Mouse (Mus musculus): ENCODE data around the gene Rnf182. TPM values are rescaled to one million over a fixed set of nuclear protein-coding genes. Genes with fewer than 3 reads are reported as not detected.

The Rnf182 gene
- polyA plus RNA-seq, 1 experiment from 2014 or later, result 6.4 TPM

DNA sequence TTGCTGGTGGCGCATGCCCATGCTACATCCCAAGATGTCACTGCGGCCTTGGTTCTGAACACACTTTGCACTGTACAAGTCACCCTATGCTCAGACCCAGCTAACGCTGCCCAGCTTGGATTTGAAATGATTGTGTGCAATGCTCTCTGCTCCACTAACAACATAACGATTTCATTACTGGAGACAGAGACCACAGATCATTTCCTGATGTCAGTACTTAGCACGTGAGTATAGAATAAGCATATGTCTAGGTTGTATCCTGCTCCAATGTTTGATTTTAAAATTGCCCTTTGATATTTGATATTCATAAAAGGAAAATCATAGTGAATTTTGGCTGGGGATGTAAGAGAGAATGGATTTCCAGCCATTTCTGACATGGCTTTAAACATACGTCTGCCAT lies 3.5 kb upstream of the Rnf182 start:
- no peak for DNase-seq
- no peak overlapping the region for H3K27ac ChIP-seq (ENCODE audit: low read depth)

DNA sequence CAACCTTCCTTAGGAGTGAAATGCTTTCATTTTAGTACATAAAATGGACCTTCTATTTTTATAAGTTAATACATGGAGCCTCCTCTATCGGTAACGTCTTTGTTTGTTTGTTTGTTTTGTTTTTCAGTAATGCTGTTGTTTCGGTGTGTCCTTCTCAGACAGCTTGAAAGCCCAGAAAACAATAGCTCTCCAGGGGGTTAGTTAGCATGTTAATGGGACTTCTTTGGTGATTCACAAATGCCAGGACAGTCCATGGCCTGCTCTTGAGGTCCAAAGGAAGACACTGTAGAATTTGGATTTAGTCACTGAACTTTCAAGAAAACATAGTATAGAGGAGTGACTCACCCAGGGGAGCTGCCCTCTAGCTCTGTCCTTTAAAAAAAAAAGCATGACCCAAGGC lies 843 bp upstream of the Rnf182 start:
- TF ChIP-seq CTCF (IDR thresholded peaks at IDR 0.05; ENCODE audit: low read depth), result no peak
- DNase-seq (no peak), ATAC-seq (ENCODE audit: insufficient read depth) (no peak)
- Histone ChIP-seq H3K36me3 (ENCODE audit: insufficient read depth) (no peaks in the 10 kb centered on the region), H3K4me2 (no peak overlapping the region), H3K27ac (ENCODE audit: low read depth) (no peak overlapping the region), H3K4me1 (ENCODE audit: insufficient read depth) (0 out of 2 replicates have a peak, but pooled peaks cover 3% of the 10 kb centered on the region), H3K9me3 (ENCODE audit: low read depth, low read length) (no peaks in the 10 kb centered on the region), H3K9ac (no peak overlapping the region), H3K27me3 (ENCODE audit: insufficient read depth, low read length) (no peaks in the 10 kb centered on the region), H3K4me3 (ENCODE audit: low read depth, low read length) (no peak overlapping the region)
- WGBS, result 84% methylated on average over 3 of the region's 3 CpGs

More for the DNA sequence above, 3.5 kb upstream of the Rnf182 start:
- 60% methylated on average over 6 of the region's 6 CpGs for WGBS
- Histone ChIP-seq H3K9me3 (ENCODE audit: low read depth, low read length) (no peaks in the 10 kb centered on the region), H3K4me2 (no peak overlapping the region), H3K4me1 (ENCODE audit: insufficient read depth) (0 out of 2 replicates have a peak, but pooled peaks cover 3% of the 10 kb centered on the region), H3K27me3 (ENCODE audit: insufficient read depth, low read length) (no peaks in the 10 kb centered on the region), H3K36me3 (ENCODE audit: insufficient read depth) (no peaks in the 10 kb centered on the region), H3K9ac (no peak overlapping the region), H3K4me3 (ENCODE audit: low read depth, low read length) (no peak overlapping the region)
- ATAC-seq (ENCODE audit: insufficient read depth), result no peak
- no peak for TF ChIP-seq CTCF (IDR thresholded peaks at IDR 0.05; ENCODE audit: low read depth)

DNA sequence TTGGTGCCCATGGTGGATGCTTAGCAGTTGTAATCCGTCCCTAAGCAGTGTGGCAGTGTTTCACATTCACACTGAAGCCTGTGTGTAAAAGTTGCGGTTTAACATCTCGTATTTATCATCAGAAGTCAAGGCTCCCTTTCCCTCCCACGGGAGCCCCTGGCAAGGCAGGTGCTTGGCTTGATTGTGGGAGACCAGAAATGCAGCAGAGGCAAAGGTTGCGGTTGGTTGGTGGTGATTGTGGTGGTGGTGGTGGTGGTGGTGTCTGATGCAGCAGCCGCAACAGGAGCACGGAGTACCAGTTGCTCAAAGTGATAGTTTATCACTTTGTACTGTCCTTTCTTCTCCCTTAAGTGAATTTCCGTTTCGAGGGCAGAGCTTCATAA lies 325 bp upstream of the Rnf182 start:
- no peaks in the 10 kb centered on the region for H3K9me3 ChIP-seq (ENCODE audit: low read depth, low read length)
- no peaks in the 10 kb centered on the region for H3K27me3 ChIP-seq (ENCODE audit: insufficient read depth, low read length)
- DNase-seq (no peak), ATAC-seq (ENCODE audit: insufficient read depth) (no peak)
- TF ChIP-seq CTCF (IDR thresholded peaks at IDR 0.05; ENCODE audit: low read depth), result no peak
- WGBS, result 25% methylated on average over 9 of the region's 9 CpGs
- no peak overlapping the region for H3K27ac ChIP-seq (ENCODE audit: low read depth)
- H3K4me3 ChIP-seq (ENCODE audit: low read depth, low read length), result peak overlapping the region; percentile 66
- no peak overlapping the region for H3K9ac ChIP-seq
- H3K4me1 ChIP-seq (ENCODE audit: insufficient read depth), result 0 out of 2 replicates have a peak, but pooled peaks cover 3% of the 10 kb centered on the region
- H3K4me2 ChIP-seq, result peak overlapping the region; percentile 74
- H3K36me3 ChIP-seq (ENCODE audit: insufficient read depth), result no peaks in the 10 kb centered on the region

DNA sequence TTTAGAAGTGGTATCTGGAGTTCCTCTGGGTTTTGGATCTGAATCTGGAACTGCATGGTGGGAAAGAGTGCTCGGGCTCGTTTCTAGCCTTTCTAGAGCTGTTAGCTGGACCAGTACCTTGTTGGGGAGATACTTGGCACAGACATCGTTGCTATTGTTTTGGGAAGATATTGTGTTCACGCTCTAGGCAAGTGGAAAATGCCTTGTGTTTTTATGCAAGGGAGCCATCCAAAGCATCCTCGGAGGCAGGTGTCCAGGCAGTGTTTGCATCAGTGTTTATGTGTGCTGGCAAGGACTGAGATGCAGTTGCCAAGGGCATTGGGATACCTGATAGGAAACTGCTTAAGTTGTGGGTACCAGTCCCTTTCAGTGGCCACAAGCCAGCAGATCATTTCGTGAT lies 1.0 kb downstream of the Rnf182 start:
- no peak for ATAC-seq (ENCODE audit: insufficient read depth)
- Histone ChIP-seq H3K27me3 (ENCODE audit: insufficient read depth, low read length) (no peaks in the 10 kb centered on the region), H3K4me3 (ENCODE audit: low read depth, low read length) (peak overlapping the region; percentile 66), H3K27ac (ENCODE audit: low read depth) (no peak overlapping the region), H3K4me2 (peak overlapping the region; percentile 74), H3K36me3 (ENCODE audit: insufficient read depth) (no peaks in the 10 kb centered on the region), H3K4me1 (ENCODE audit: insufficient read depth) (0 out of 2 replicates have a peak, but pooled peaks cover 3% of the 10 kb centered on the region), H3K9me3 (ENCODE audit: low read depth, low read length) (no peaks in the 10 kb centered on the region), H3K9ac (peak overlapping the region; percentile 70)
- no peak for DNase-seq
- TF ChIP-seq CTCF (IDR thresholded peaks at IDR 0.05; ENCODE audit: low read depth), result no peak
- WGBS, result 26% methylated on average over 6 of the region's 6 CpGs

DNA sequence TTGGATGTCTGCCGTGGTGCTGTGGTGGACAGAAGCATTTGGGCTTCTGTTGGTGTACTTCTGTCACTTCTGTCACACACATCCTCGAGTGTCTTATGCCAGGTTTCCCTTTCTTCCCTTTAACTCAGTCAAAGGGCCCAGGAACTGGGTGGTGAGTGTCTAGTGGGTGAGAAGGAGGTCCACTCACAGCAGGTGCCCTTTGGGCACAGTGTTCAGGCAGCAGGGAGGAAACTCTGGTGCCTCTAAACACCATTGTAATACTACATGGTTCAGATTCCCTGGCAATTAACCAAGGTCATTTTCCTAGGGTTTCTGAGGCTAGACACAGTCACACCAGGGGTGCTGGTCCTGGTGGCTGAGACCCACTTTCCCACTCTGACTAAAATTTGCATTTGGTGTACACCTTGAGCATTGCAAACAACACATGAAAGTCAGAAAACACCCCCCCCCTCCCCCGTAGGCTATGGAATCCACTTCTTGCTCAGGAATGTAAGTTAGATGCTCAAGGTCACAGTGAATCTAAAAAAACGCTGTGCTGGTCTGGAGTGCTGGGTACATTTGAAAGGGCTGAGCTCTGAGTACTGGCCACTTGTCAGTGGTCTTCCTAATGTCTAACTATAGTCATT lies 4.2 kb downstream of the Rnf182 start:
- Histone ChIP-seq H3K27ac (ENCODE audit: low read depth) (no peak overlapping the region), H3K27me3 (ENCODE audit: insufficient read depth, low read length) (no peaks in the 10 kb centered on the region), H3K9me3 (ENCODE audit: low read depth, low read length) (no peaks in the 10 kb centered on the region), H3K4me2 (no peak overlapping the region), H3K36me3 (ENCODE audit: insufficient read depth) (no peaks in the 10 kb centered on the region), H3K4me1 (ENCODE audit: insufficient read depth) (0 out of 2 replicates have a peak, but pooled peaks cover 3% of the 10 kb centered on the region), H3K9ac (no peak overlapping the region), H3K4me3 (ENCODE audit: low read depth, low read length) (no peak overlapping the region)
- WGBS, result 48% methylated on average over 4 of the region's 4 CpGs
- ATAC-seq (ENCODE audit: insufficient read depth), result no peak
- no peak for TF ChIP-seq CTCF (IDR thresholded peaks at IDR 0.05; ENCODE audit: low read depth)
- no peak for DNase-seq

DNA sequence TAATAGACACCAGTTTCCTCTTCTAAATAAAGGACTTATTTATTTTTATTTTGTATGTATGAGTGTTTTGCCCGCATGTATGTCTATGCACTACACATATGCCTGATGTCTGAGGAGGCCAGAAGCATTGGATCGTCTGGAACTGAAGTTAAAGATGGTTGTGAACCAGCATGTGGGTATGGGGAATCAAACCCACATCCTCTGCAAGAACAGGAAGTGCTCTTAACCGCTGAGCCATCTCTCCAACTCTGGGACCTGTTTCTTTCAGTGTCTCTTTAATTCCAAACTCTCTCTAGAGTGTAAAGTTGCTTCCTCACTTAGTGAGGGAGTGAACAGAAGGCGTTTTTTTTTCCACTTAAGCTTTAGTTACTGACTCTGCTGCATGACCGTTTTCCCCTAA lies 12.4 kb downstream of the Rnf182 start:
- Histone ChIP-seq H3K27ac (ENCODE audit: low read depth) (no peak overlapping the region), H3K27me3 (ENCODE audit: insufficient read depth, low read length) (no peaks in the 10 kb centered on the region), H3K9me3 (ENCODE audit: low read depth, low read length) (no peaks in the 10 kb centered on the region), H3K9ac (no peak overlapping the region), H3K4me1 (ENCODE audit: insufficient read depth) (no peaks in the 10 kb centered on the region), H3K4me3 (ENCODE audit: low read depth, low read length) (no peak overlapping the region), H3K36me3 (ENCODE audit: insufficient read depth) (no peaks in the 10 kb centered on the region), H3K4me2 (no peak overlapping the region)
- DNase-seq (no peak), ATAC-seq (ENCODE audit: insufficient read depth) (no peak)
- TF ChIP-seq CTCF (IDR thresholded peaks at IDR 0.05; ENCODE audit: low read depth), result no peak
- WGBS, result 73% methylated on average over 5 of the region's 5 CpGs

DNA sequence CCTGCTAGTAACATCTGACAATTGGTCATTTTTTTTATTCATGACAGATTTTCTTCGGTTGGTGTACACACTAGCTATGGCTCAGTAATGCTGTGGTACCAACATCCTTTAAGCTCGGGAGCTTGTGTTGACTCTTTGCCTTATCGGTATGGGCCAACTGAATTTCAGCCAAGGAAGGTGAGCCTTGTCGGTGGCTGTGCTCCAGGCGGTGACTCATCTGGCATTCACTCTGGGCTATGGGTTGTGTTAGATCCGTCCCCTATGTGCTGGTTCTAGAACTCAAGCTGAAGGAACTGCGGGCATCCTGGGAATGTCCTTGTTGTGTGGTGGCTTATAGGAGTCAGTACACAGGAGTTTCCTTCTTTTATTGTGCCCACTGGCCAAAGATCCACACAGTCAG lies 14.3 kb downstream of the Rnf182 start:
- DNase-seq (no peak), ATAC-seq (ENCODE audit: insufficient read depth) (no peak)
- Histone ChIP-seq H3K27ac (ENCODE audit: low read depth) (no peak overlapping the region), H3K27me3 (ENCODE audit: insufficient read depth, low read length) (no peaks in the 10 kb centered on the region), H3K4me2 (no peak overlapping the region), H3K9me3 (ENCODE audit: low read depth, low read length) (no peaks in the 10 kb centered on the region), H3K4me3 (ENCODE audit: low read depth, low read length) (no peak overlapping the region), H3K36me3 (ENCODE audit: insufficient read depth) (no peaks in the 10 kb centered on the region), H3K9ac (no peak overlapping the region), H3K4me1 (ENCODE audit: insufficient read depth) (no peaks in the 10 kb centered on the region)
- no peak for TF ChIP-seq CTCF (IDR thresholded peaks at IDR 0.05; ENCODE audit: low read depth)
- WGBS, result 75% methylated on average over 7 of the region's 7 CpGs
